Comparison of ENCODE assay signal across 8 mouse cellular contexts in the genomic region with DNA sequence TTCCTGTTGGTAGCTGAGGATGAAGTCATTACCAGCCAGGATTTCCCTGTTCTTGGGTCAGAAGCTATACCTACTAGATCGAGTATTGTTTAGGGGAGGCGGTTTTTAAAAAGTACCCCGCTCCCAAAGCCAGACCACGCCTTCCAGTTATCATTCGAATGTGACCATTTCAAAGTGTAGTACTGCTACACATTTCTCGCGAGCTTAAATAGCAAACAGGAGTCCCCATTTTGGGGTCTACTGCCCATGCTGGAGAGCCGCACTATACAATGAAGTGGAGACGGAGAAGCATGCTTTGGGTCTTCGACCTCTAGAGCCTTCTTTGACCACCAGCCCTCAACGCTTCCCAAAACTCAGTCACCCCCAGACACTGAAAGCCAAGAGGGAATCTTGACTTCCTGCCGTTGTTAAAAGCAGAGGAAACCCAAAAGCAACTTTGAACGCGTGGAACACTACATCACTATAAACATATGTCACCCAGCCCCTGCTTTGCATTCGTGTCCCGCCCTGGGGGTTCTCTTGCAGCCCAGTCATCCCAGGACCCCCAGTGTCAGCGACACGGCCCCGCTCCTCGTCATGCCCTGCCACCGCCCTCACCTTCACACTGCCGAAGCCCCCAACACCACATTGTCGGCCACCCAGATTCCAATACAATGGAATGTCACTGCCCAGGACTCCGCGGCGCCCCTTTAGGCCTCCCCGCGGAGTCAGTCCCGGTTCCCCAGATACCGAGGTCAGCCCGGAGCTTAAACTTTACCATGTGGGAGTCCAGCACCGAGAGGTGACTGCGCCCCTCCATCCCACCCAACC. TPM values are rescaled to one million over a fixed set of nuclear protein-coding genes. Genes with fewer than 3 reads are reported as not detected.
DNase-seq lines count a peak whose midpoint lies in the region; ATAC-seq and TF ChIP-seq lines count a peak whose summit lies in the region.

No protein-coding gene starts in this region.

- no peak for TF ChIP-seq CTCF in testis, adult 2 months (IDR thresholded peaks at IDR 0.05; ENCODE audit: control insufficient read depth, insufficient read depth, insufficient replicate concordance, low read depth, low read length)
- no peak for TF ChIP-seq CTCF in thymus, adult 2 months (IDR thresholded peaks at IDR 0.05; ENCODE audit: borderline replicate concordance, control insufficient read depth, extremely low read depth, insufficient read depth, low read length, poor library complexity)

- no peak for DNase-seq in testis, postnatal 14 days (ENCODE audit: low spot score)
- DNase-seq in heart, adult 11 months, result peak; percentile 96
- peak; percentile 46 for DNase-seq in thymus, adult 2 months

- H3K36me3 ChIP-seq in testis, adult 2 months (ENCODE audit: control insufficient read depth, insufficient read depth, low read length), result no peaks in the 10 kb centered on the region
- no peaks in the 10 kb centered on the region for H3K36me3 ChIP-seq in intestine, embryonic 15.5 days
- H3K36me3 ChIP-seq in limb, embryonic 15.5 days, result no peaks in the 10 kb centered on the region
- no peaks in the 10 kb centered on the region for H3K36me3 ChIP-seq in midbrain, embryonic 16.5 days (ENCODE audit: control insufficient read depth, insufficient read depth, low read length)
- no peaks in the 10 kb centered on the region for H3K36me3 ChIP-seq in thymus, adult 2 months (ENCODE audit: control insufficient read depth, insufficient read depth, low read length)

- H3K4me3 ChIP-seq in testis, adult 2 months (ENCODE audit: control insufficient read depth, low read depth, low read length), result peak overlapping the region; percentile 93
- H3K4me3 ChIP-seq in intestine, embryonic 15.5 days (replicated peaks), result peak overlapping the region; percentile 82
- peak overlapping the region; percentile 92 for H3K4me3 ChIP-seq in limb, embryonic 15.5 days
- peak overlapping the region; percentile 82 for H3K4me3 ChIP-seq in midbrain, embryonic 16.5 days (ENCODE audit: low read depth, low read length)
- peak overlapping the region; percentile 73 for H3K4me3 ChIP-seq in thymus, adult 2 months (ENCODE audit: control insufficient read depth, insufficient read depth, low read length)

- H3K27ac ChIP-seq in testis, adult 2 months (ENCODE audit: control insufficient read depth, insufficient read depth, low read depth, low read length), result peak overlapping the region; percentile 68
- peak overlapping the region; percentile 96 for H3K27ac ChIP-seq in intestine, embryonic 15.5 days
- H3K27ac ChIP-seq in limb, embryonic 15.5 days, result peak overlapping the region; percentile 97
- peak overlapping the region; percentile 94 for H3K27ac ChIP-seq in midbrain, embryonic 16.5 days (ENCODE audit: low read length)
- peak overlapping the region; percentile 54; the same call in 1 of the 2 replicates for H3K27ac ChIP-seq in thymus, adult 2 months (ENCODE audit: control insufficient read depth, insufficient read depth, low read length)

- H3K4me2 ChIP-seq in intestine, embryonic 15.5 days (replicated peaks), result peak overlapping the region; percentile 82
- peak overlapping the region; percentile 65 for H3K4me2 ChIP-seq in limb, embryonic 15.5 days
- peak overlapping the region; percentile 87 for H3K4me2 ChIP-seq in midbrain, embryonic 16.5 days (ENCODE audit: low read length)

- TF ChIP-seq POLR2A in testis, adult 2 months (IDR thresholded peaks at IDR 0.05; ENCODE audit: control insufficient read depth, low read depth, low read length), result no peak
- TF ChIP-seq POLR2A in thymus, adult 2 months (IDR thresholded peaks at IDR 0.05; ENCODE audit: control insufficient read depth, extremely low read depth, insufficient read depth, low read length, poor library complexity), result no peak

- no peaks in the 10 kb centered on the region for H3K27me3 ChIP-seq in testis, adult 2 months (ENCODE audit: control insufficient read depth, insufficient read depth, low read length)
- H3K27me3 ChIP-seq in intestine, embryonic 15.5 days (replicated peaks), result no peaks in the 10 kb centered on the region
- H3K27me3 ChIP-seq in limb, embryonic 15.5 days, result no peaks in the 10 kb centered on the region
- H3K27me3 ChIP-seq in midbrain, embryonic 16.5 days (ENCODE audit: control insufficient read depth, insufficient read depth, low read depth, low read length), result no peaks in the 10 kb centered on the region
- H3K27me3 ChIP-seq in thymus, adult 2 months (ENCODE audit: control insufficient read depth, insufficient read depth, low read length), result no peaks in the 10 kb centered on the region

- peak overlapping the region; percentile 90 for H3K9ac ChIP-seq in intestine, embryonic 15.5 days
- H3K9ac ChIP-seq in limb, embryonic 15.5 days, result peak overlapping the region; percentile 97
- peak overlapping the region; percentile 91 for H3K9ac ChIP-seq in midbrain, embryonic 16.5 days (ENCODE audit: low read depth, low read length)

- peaks cover 11% of the 10 kb centered on the region for H3K4me1 ChIP-seq in testis, adult 2 months (ENCODE audit: control insufficient read depth, insufficient read depth, low read length)
- H3K4me1 ChIP-seq in intestine, embryonic 15.5 days (replicated peaks), result no peaks in the 10 kb centered on the region
- peaks cover 13% of the 10 kb centered on the region; the same call in 1 of the 2 replicates for H3K4me1 ChIP-seq in limb, embryonic 15.5 days
- H3K4me1 ChIP-seq in midbrain, embryonic 16.5 days (ENCODE audit: control insufficient read depth, insufficient read depth, low read length), result peaks cover 21% of the 10 kb centered on the region
- peaks cover 4% of the 10 kb centered on the region; the same call in 1 of the 2 replicates for H3K4me1 ChIP-seq in thymus, adult 2 months (replicated peaks; ENCODE audit: control insufficient read depth, insufficient read depth, low read length)

- no peaks in the 10 kb centered on the region for H3K9me3 ChIP-seq in intestine, embryonic 15.5 days
- H3K9me3 ChIP-seq in limb, embryonic 15.5 days, result no peaks in the 10 kb centered on the region
- no peaks in the 10 kb centered on the region for H3K9me3 ChIP-seq in midbrain, embryonic 16.5 days (replicated peaks; ENCODE audit: control insufficient read depth, low read length, poor library complexity, severe bottlenecking)

- WGBS in intestine, embryonic 15.5 days, result under 1% methylated on average over 33 of the region's 33 CpGs
- under 1% methylated on average over 33 of the region's 33 CpGs for WGBS in limb, embryonic 15.5 days
- under 1% methylated on average over 32 of the region's 33 CpGs for WGBS in midbrain, embryonic 16.5 days
- WGBS in thymus, adult 2 months, result 1% methylated on average over 33 of the region's 33 CpGs

- peak; percentile 35 for ATAC-seq in common myeloid progenitor, adult 5-6 weeks (replicated peaks; ENCODE audit: low read depth, poor library complexity, severe bottlenecking)
- peak; percentile 41 for ATAC-seq in intestine, embryonic 15.5 days
- 0 out of 2 replicates have a peak, but pooled peaks have one; percentile 12 for ATAC-seq in limb, embryonic 15.5 days (ENCODE audit: insufficient number of reproducible peaks, low FRiP score, low TSS enrichment, low read depth)
- ATAC-seq in midbrain, embryonic 16.5 days, result peak; percentile 50

RNA-seq across cellular contexts. Expression of a gene that starts 0.8 kb away (rescaled TPM):
- 6.0 and 7.9 TPM in 2 replicates for polyA plus RNA-seq in testis, adult 2 months (2012; rRNA removed)
- total RNA-seq in common myeloid progenitor, adult 5-6 weeks (2017), result 17.4 and 29.6 TPM in 2 replicates
- polyA plus RNA-seq in intestine, embryonic 15.5 days (2015; fragmentation: Nextera tagmentation; extraction: Ambion mirVana), result 7.3 and 8.0 TPM in 2 replicates
- 8.5 and 9.9 TPM in 2 replicates for polyA plus RNA-seq in limb, embryonic 15.5 days (2015; fragmentation: Nextera tagmentation; extraction: Ambion mirVana)
- 5.8 and 7.1 TPM in 2 replicates for polyA plus RNA-seq in midbrain, embryonic 16.5 days (2015; fragmentation: Nextera tagmentation; extraction: Ambion mirVana)
- 7.2 and 8.2 TPM in 2 replicates for polyA plus RNA-seq in thymus, adult 2 months (2012; rRNA removed)

RNA-seq across cellular contexts. Expression of a gene that starts 33.9 kb away (rescaled TPM):
- 0.08 and 0.17 TPM in 2 replicates for polyA plus RNA-seq in testis, adult 2 months (2012; rRNA removed)
- 10.7 and 14.1 TPM in 2 replicates for total RNA-seq in common myeloid progenitor, adult 5-6 weeks (2017)
- polyA plus RNA-seq in intestine, embryonic 15.5 days (2015; fragmentation: Nextera tagmentation; extraction: Ambion mirVana), result 2.3 and 4.0 TPM in 2 replicates
- 9.6 and 10.4 TPM in 2 replicates for polyA plus RNA-seq in limb, embryonic 15.5 days (2015; fragmentation: Nextera tagmentation; extraction: Ambion mirVana)
- 0.58 and 0.78 TPM in 2 replicates for polyA plus RNA-seq in midbrain, embryonic 16.5 days (2015; fragmentation: Nextera tagmentation; extraction: Ambion mirVana)
- 2.4 TPM in 2 replicates for polyA plus RNA-seq in thymus, adult 2 months (2012; rRNA removed)

RNA-seq across cellular contexts. Expression of a gene that starts 51.8 kb away (rescaled TPM):
- polyA plus RNA-seq in testis, adult 2 months (2012; rRNA removed), result 27.0 and 28.0 TPM in 2 replicates
- total RNA-seq in common myeloid progenitor, adult 5-6 weeks (2017), result 5.8 and 7.3 TPM in 2 replicates
- 4.6 and 5.8 TPM in 2 replicates for polyA plus RNA-seq in intestine, embryonic 15.5 days (2015; fragmentation: Nextera tagmentation; extraction: Ambion mirVana)
- 4.3 and 5.7 TPM in 2 replicates for polyA plus RNA-seq in limb, embryonic 15.5 days (2015; fragmentation: Nextera tagmentation; extraction: Ambion mirVana)
- 4.4 and 6.5 TPM in 2 replicates for polyA plus RNA-seq in midbrain, embryonic 16.5 days (2015; fragmentation: Nextera tagmentation; extraction: Ambion mirVana)
- polyA plus RNA-seq in thymus, adult 2 months (2012; rRNA removed), result 0.77 TPM in 1 of 2 replicates, not detected in the other
